Mouse (Mus musculus): ENCODE measurements around the gene Unc13a.

Gene Unc13a

GRCm38 (mm10) chr8:71686143-71686734 is 14.7 kb upstream of the Unc13a start:
- peak; percentile 60 for DNase-seq (ENCODE audit: low spot score)

- DNase-seq (ENCODE audit: low spot score): peak; percentile 51
Observed at GRCm38 (mm10) chr8:71685573-71685972, 14.0 kb upstream of the Unc13a start.

- DNase-seq (ENCODE audit: low spot score): no peak
Observed at GRCm38 (mm10) chr8:71684701-71685100, 13.1 kb upstream of the Unc13a start.

- no peak for DNase-seq (ENCODE audit: low spot score)
Observed at GRCm38 (mm10) chr8:71682832-71683231, 11.3 kb upstream of the Unc13a start.

- DNase-seq (ENCODE audit: low spot score): no peak
Observed at GRCm38 (mm10) chr8:71681369-71681915, 9.9 kb upstream of the Unc13a start.

- no peak for DNase-seq (ENCODE audit: low spot score)
Observed at GRCm38 (mm10) chr8:71680471-71680870, 8.9 kb upstream of the Unc13a start.

- DNase-seq (ENCODE audit: low spot score): no peak
Observed at GRCm38 (mm10) chr8:71679550-71680168, 8.1 kb upstream of the Unc13a start.

GRCm38 (mm10) chr8:71679116-71679515 is 7.6 kb upstream of the Unc13a start:
- DNase-seq (ENCODE audit: low spot score): no peak

GRCm38 (mm10) chr8:71678216-71678615 is 6.7 kb upstream of the Unc13a start:
- DNase-seq (ENCODE audit: low spot score): no peak

GRCm38 (mm10) chr8:71677555-71677954 is 6.0 kb upstream of the Unc13a start:
- DNase-seq (ENCODE audit: low spot score): no peak

- DNase-seq (ENCODE audit: low spot score): no peak
Observed at GRCm38 (mm10) chr8:71676803-71677202, 5.2 kb upstream of the Unc13a start.

GRCm38 (mm10) chr8:71676020-71676741 is 4.6 kb upstream of the Unc13a start, which contains the start of gene Jak3:
TSS of gene Jak3 (plus strand) at chr8:71676296.
- no peak for DNase-seq (ENCODE audit: low spot score)

- DNase-seq (ENCODE audit: low spot score): no peak
Observed at GRCm38 (mm10) chr8:71675456-71676019, 4.0 kb upstream of the Unc13a start.

GRCm38 (mm10) chr8:71674071-71674470 is 2.5 kb upstream of the Unc13a start:
- no peak for DNase-seq (ENCODE audit: low spot score)

GRCm38 (mm10) chr8:71672168-71672735 is 695 bp upstream of the Unc13a start:
- DNase-seq (ENCODE audit: low spot score): no peak

- DNase-seq (ENCODE audit: low spot score): peak; percentile 83
Observed at GRCm38 (mm10) chr8:71670621-71671548, 672 bp downstream of the Unc13a start.

GRCm38 (mm10) chr8:71670198-71670597 is 1.4 kb downstream of the Unc13a start:
- DNase-seq (ENCODE audit: low spot score): no peak

- DNase-seq (ENCODE audit: low spot score): peak; percentile 66
Observed at GRCm38 (mm10) chr8:71668220-71668975, 3.2 kb downstream of the Unc13a start.

GRCm38 (mm10) chr8:71667256-71667655 is 4.3 kb downstream of the Unc13a start:
- no peak for DNase-seq (ENCODE audit: low spot score)

GRCm38 (mm10) chr8:71666855-71667254 is 4.7 kb downstream of the Unc13a start:
- no peak for DNase-seq (ENCODE audit: low spot score)
